Mouse (Mus musculus) hindbrain, postnatal 0 days (tissue): ENCODE results near the gene F2r. TPM values are rescaled to one million over a fixed set of nuclear protein-coding genes. Genes with fewer than 3 reads are reported as not detected.
A peak's percentile ranks its signal among the peaks of the same experiment; 100 is the strongest.

Experiments
- ATAC-seq: fragments of 200-750 bp; cut with Nextera tagmentation; 2 replicates; pipeline ENCODE4 v1.8.0; 2017; ENCODE audit warnings: mild to moderate bottlenecking, moderate TSS enrichment, moderate library complexity
- DNase-seq: peaks from one replicate; pipeline ENCODE4 v3.0.0-alpha.2; 2015; ENCODE audit warnings: low spot score
- H3K27ac ChIP-seq: fragments of 300-500 bp; sonication (generic); 2 replicates; pipeline ENCODE4 v1.5.1; 2014; ENCODE audit warnings: mild to moderate bottlenecking
- H3K27me3 ChIP-seq: fragments of 300-500 bp; sonication (generic); 2 replicates; pipeline ENCODE4 v1.6.1; 2014; ENCODE audit warnings: low read length, mixed read lengths; ENCODE audit not compliant: insufficient read depth
- H3K36me3 ChIP-seq: fragments of 300-500 bp; sonication (generic); 2 replicates; pipeline ENCODE4 v1.6.1; 2014; ENCODE audit warnings: low read length, mixed read lengths; ENCODE audit not compliant: insufficient read depth
- H3K4me1 ChIP-seq: fragments of 300-500 bp; sonication (generic); 2 replicates; pipeline ENCODE4 v1.6.1; 2014; ENCODE audit warnings: antibody characterized with exemption, low read length, mixed read lengths; ENCODE audit not compliant: insufficient read depth
- H3K4me2 ChIP-seq: fragments of 300-500 bp; sonication (generic); 2 replicates; pipeline ENCODE4 v1.6.1; 2014; ENCODE audit warnings: low read depth, mild to moderate bottlenecking, low read length, moderate library complexity, mixed read lengths
- H3K4me3 ChIP-seq: fragments of 300-500 bp; sonication (generic); 2 replicates; pipeline ENCODE4 v1.5.1; 2014; ENCODE audit warnings: low read length
- H3K9ac ChIP-seq: fragments of 300-500 bp; sonication (generic); replicated peaks from 2 replicates; pipeline ENCODE4 v1.6.1; 2014; ENCODE audit warnings: mild to moderate bottlenecking, low read length, moderate library complexity, mixed read lengths
- H3K9me3 ChIP-seq: fragments of 300-500 bp; sonication (generic); 2 replicates; pipeline ENCODE4 v1.6.1; 2016; ENCODE audit warnings: low read length, mixed read lengths
- CTCF ChIP-seq: IDR thresholded peaks from 2 replicates; pipeline ENCODE4 v1.5.1; 2016; ENCODE audit warnings: antibody characterized with exemption, control low read depth, low read depth
- WGBS: fragments of 180-500 bp; shearing (Covaris S2); extraction: QIAGEN DNeasy Blood & Tissue Kit; methylation state at CpG from one replicate; pipeline ENCODE4 v1.1.7; 2014; 5-methylcytosine and 5-hydroxymethylcytosine counted together
- polyA plus RNA-seq: library from polyadenylated mRNA; unstranded; fragments of >200 nt; fragmentation: Nextera tagmentation; extraction: Ambion mirVana; gene quantifications from 2 replicates; pipeline ENCODE4 v1.2.1, GENCODE M21; 2015
- total RNA-seq: library from RNA; depleted of rRNA; stranded (reverse); fragments of >200 nt; gene quantifications from 2 replicates; pipeline ENCODE4 v1.2.3, GENCODE M21; 2014; rRNA removed

Gene F2r
- total and polyA plus RNA-seq, 2 experiments from 2014 or later, result 34.6 to 53.0 TPM

GRCm38 (mm10) chr13:95569326-95569725 lies 49.0 kb downstream of the F2r start:
- H3K27ac ChIP-seq, result no peak overlapping the region
- TF ChIP-seq CTCF, result no peak
- no peaks in the 10 kb centered on the region for H3K27me3 ChIP-seq
- no peaks in the 10 kb centered on the region for H3K36me3 ChIP-seq
- no peak overlapping the region for H3K9ac ChIP-seq
- no peaks in the 10 kb centered on the region for H3K9me3 ChIP-seq
- no peak for DNase-seq
- H3K4me1 ChIP-seq, result no peaks in the 10 kb centered on the region
- no peak overlapping the region for H3K4me3 ChIP-seq
- no peak overlapping the region for H3K4me2 ChIP-seq
- no peak for ATAC-seq

- 98% methylated on average over 3 of the region's 3 CpGs for WGBS
- DNase-seq, result no peak
- TF ChIP-seq CTCF, result no peak
- Histone ChIP-seq H3K9ac (no peak overlapping the region), H3K36me3 (no peaks in the 10 kb centered on the region), H3K9me3 (no peaks in the 10 kb centered on the region), H3K27ac (no peak overlapping the region), H3K4me2 (no peak overlapping the region), H3K4me1 (no peaks in the 10 kb centered on the region), H3K4me3 (no peak overlapping the region), H3K27me3 (no peaks in the 10 kb centered on the region)
- ATAC-seq, result no peak
Measured at GRCm38 (mm10) chr13:95568336-95568735, 50.0 kb downstream of the F2r start.

- 91% methylated on average over 15 of the region's 15 CpGs for WGBS
- no peak for TF ChIP-seq CTCF
- ATAC-seq, result no peak
Measured at GRCm38 (mm10) chr13:95566841-95567551, 51.3 kb downstream of the F2r start.

GRCm38 (mm10) chr13:95563693-95564092 lies 54.6 kb downstream of the F2r start:
- H3K9me3 ChIP-seq, result no peaks in the 10 kb centered on the region
- WGBS, result 0% methylated on average over 3 of the region's 3 CpGs
- H3K27me3 ChIP-seq, result no peaks in the 10 kb centered on the region
- no peak overlapping the region for H3K27ac ChIP-seq
- H3K36me3 ChIP-seq, result no peaks in the 10 kb centered on the region
- H3K4me1 ChIP-seq, result no peaks in the 10 kb centered on the region
- no peak overlapping the region for H3K9ac ChIP-seq
- no peak overlapping the region for H3K4me3 ChIP-seq
- DNase-seq (peak; percentile 85), ATAC-seq (peak; percentile 87)
- no peak overlapping the region for H3K4me2 ChIP-seq
- peak; percentile 94 for TF ChIP-seq CTCF

More at GRCm38 (mm10) chr13:95566841-95567551, 51.3 kb downstream of the F2r start:
- no peaks in the 10 kb centered on the region for H3K4me1 ChIP-seq
- no peaks in the 10 kb centered on the region for H3K36me3 ChIP-seq
- H3K4me2 ChIP-seq, result no peak overlapping the region
- H3K27me3 ChIP-seq, result no peaks in the 10 kb centered on the region
- no peak overlapping the region for H3K27ac ChIP-seq
- no peak overlapping the region for H3K9ac ChIP-seq
- no peaks in the 10 kb centered on the region for H3K9me3 ChIP-seq
- DNase-seq, result no peak
- no peak overlapping the region for H3K4me3 ChIP-seq

- no peak for TF ChIP-seq CTCF
- no peak overlapping the region for H3K9ac ChIP-seq
- H3K36me3 ChIP-seq, result no peaks in the 10 kb centered on the region
- H3K4me3 ChIP-seq, result no peak overlapping the region
- H3K9me3 ChIP-seq, result no peaks in the 10 kb centered on the region
- no peaks in the 10 kb centered on the region for H3K4me1 ChIP-seq
- 44% methylated on average over 10 of the region's 10 CpGs for WGBS
- H3K27me3 ChIP-seq, result no peaks in the 10 kb centered on the region
- no peak overlapping the region for H3K4me2 ChIP-seq
- ATAC-seq (peak; percentile 24; the same call in 1 of the 2 replicates), DNase-seq (peak; percentile 15)
- no peak overlapping the region for H3K27ac ChIP-seq
Measured at GRCm38 (mm10) chr13:95563066-95563610, 55.1 kb downstream of the F2r start.

GRCm38 (mm10) chr13:95557326-95557725 lies 61.0 kb downstream of the F2r start:
- Histone ChIP-seq H3K27me3 (no peaks in the 10 kb centered on the region), H3K9ac (no peak overlapping the region), H3K4me1 (no peaks in the 10 kb centered on the region), H3K9me3 (no peaks in the 10 kb centered on the region), H3K4me2 (no peak overlapping the region), H3K27ac (no peak overlapping the region), H3K4me3 (no peak overlapping the region), H3K36me3 (no peaks in the 10 kb centered on the region)
- no peak for TF ChIP-seq CTCF
- ATAC-seq, result no peak
- whole genome bisulfite sequencing, result 86% methylated on average over 7 of the region's 7 CpGs
- no peak for DNase-seq

- ATAC-seq (no peak), DNase-seq (no peak)
- TF ChIP-seq CTCF, result no peak
- Histone ChIP-seq H3K9ac (no peak overlapping the region), H3K27me3 (no peaks in the 10 kb centered on the region), H3K27ac (no peak overlapping the region), H3K9me3 (no peaks in the 10 kb centered on the region), H3K4me1 (peaks cover 2% of the 10 kb centered on the region; the same call in 1 of the 2 replicates), H3K4me2 (no peak overlapping the region), H3K36me3 (no peaks in the 10 kb centered on the region), H3K4me3 (no peak overlapping the region)
- WGBS, result 79% methylated on average over 11 of the region's 11 CpGs
Measured at GRCm38 (mm10) chr13:95553885-95554492, 64.3 kb downstream of the F2r start.

Other genes starting within 250 kb of the F2r start
- 23.7 and 28.4 TPM in 2 replicates for gene Aggf1, start 243.1 kb downstream of the F2r start, total RNA-seq
- gene Aggf1, start 243.1 kb downstream of the F2r start, polyA plus RNA-seq, result 29.1 and 30.4 TPM in 2 replicates
- gene Crhbp, start 173.6 kb downstream of the F2r start, total RNA-seq, result 8.6 and 11.0 TPM in 2 replicates
- 12.0 and 14.4 TPM in 2 replicates for gene Crhbp, start 173.6 kb downstream of the F2r start, polyA plus RNA-seq
- gene S100z, start 139.8 kb downstream of the F2r start, total RNA-seq, result not detected in 2 replicates
- gene S100z, start 139.8 kb downstream of the F2r start, polyA plus RNA-seq, result not detected in 2 replicates
- gene F2rl1, start 93.3 kb downstream of the F2r start, total RNA-seq, result 0.37 TPM in 1 of 2 replicates, not detected in the other
- gene F2rl1, start 93.3 kb downstream of the F2r start, polyA plus RNA-seq, result 0.10 TPM in 1 of 2 replicates, not detected in the other
- gene F2rl2, start 78.4 kb upstream of the F2r start, total RNA-seq, result 0.26 and 0.83 TPM in 2 replicates
- gene F2rl2, start 78.4 kb upstream of the F2r start, polyA plus RNA-seq, result 0.54 and 0.66 TPM in 2 replicates